Mouse (Mus musculus) embryo, embryonic 10 days (tissue): ENCODE results near the gene Epha5.

ENCODE experiments used
- DNase-seq: peaks from one replicate; pipeline ENCODE4 v3.0.0-alpha.2; 2015; ENCODE audit warnings: low spot score

Epha5 gene

DNA sequence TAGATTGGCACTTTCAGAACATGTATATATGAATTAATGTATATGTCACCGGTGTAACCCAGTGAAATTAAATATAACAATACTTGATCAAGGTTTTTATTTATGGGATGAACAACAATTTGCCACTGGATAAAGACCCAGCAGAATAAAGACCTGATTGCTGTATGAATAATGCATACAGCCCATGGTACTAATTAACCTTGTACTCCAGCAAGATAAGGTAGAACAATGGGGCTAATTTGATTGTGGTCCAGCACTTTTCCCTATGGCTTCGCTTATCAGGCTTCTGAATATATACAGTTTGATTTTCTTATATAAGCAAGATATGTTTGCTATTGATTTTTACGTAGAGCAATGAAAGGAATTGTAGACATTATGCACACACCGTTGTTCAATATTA lies 103.6 kb downstream of the Epha5 start:
- no peak for DNase-seq

DNA sequence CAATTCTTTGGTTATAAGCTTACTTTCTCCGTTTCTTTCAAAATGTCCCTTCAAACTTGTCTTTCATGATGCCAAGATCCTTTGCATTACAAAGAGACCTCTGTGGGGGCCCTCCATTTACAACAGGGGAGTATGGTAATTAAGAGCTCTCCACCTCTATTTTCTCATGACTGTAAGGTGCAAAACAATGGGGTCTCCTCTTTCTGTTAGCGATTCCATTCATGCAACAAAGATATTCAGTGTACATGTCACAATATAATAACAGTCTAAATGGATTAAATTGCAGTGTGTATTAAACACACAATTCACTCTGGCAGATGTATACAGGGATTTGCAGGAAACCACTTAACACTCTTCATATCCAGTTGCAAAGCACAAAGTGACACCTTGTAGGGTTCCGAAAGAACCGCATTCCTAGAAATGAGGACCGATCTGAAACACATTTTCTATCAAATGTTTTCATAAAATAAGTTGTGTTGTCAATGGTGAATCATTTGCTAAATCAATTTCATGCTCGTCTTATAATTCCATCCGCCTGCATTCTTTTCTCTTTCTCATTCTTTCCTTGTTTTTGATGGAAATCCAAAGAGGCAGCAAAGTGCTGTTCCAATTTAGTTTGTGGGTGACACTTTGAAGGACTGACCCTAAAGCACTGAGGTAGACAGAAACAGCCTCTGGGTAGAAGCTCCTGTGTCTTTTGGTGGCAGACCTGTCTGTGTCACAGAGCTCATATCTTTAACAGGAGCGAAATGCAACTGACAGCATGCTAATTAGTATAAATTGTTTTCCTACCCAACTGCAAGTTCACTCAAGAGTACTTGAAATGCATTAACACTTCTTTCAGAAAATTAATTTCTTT lies 118.1 kb downstream of the Epha5 start:
- no peak for DNase-seq

DNA sequence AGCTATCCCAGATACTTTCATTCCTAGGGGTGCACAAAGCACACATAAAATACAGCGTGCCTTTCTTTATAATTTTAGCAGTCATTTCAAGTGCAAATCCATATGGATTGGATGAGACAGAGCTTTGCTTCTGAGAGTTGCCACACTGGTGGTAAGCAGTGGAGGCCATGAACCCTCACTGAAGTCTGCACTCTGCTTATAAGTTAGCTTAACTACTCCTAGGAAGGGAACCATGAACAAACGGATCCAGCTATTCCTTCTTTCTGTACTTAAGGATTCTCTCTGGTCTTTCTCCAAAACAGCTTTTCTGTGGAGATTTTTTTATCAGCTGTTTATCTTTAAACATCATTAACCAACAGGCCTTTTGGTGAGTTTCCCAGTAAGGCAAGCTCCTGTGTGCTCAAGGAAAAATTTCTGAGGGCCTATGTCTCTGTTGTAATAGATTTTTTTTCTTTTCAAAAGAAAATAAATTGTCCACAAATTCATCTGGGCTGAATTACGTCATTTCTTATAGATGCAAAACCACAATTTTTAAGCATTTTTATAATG lies 127.7 kb downstream of the Epha5 start:
- no peak for DNase-seq

DNA sequence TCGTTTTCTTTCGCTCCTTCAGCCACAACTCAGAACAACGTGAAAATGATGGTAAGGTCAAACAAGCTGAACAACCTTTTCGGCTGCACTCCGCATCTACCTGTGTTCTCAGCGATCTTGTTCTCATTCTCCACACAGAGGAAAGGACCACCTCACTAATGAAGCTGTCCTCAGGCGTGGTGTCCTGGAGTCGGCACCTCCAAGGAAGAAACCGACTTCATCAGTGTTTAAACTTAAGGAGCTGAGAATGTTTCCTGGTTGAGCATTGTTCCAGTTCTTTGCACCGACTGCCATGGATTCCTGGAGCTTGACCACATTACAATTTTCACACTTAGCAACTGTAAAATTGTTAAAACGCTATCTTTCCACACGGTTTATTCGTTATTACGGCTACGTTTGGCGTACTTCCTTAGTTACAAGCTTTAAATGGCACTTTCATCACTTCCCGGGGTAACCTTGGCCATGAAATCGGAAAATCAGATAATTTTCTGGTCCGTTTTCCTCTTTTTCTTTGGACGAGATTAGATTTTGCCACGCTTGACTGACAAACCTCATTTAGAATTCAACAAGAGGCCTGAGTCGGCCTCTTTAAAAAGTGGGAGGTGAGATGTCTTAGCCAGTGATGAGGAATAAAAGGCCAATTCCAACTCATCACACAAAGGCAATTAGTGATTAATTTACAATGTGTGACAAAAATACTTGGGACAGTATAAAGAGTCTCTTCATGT lies 135.7 kb downstream of the Epha5 start:
- DNase-seq = peak; percentile 7

DNA sequence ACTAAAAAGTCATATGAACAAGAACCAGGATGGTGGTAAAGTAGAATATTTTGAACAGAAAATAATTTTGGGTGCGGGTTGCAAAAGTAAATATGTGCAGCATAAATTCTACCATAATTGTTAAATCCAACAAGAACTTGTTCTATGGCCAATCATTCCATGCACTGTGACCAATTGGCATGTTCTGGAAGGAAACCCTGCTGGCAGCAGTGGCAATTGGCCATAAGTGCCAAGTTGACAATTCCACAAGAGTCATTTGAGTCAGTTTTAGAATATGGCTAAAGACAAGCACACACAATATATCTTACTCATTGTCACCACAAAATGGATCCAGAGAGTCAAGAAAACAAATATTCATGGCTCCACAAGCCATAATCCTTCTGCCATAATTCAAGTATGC lies 140.2 kb downstream of the Epha5 start:
- DNase-seq = no peak

DNA sequence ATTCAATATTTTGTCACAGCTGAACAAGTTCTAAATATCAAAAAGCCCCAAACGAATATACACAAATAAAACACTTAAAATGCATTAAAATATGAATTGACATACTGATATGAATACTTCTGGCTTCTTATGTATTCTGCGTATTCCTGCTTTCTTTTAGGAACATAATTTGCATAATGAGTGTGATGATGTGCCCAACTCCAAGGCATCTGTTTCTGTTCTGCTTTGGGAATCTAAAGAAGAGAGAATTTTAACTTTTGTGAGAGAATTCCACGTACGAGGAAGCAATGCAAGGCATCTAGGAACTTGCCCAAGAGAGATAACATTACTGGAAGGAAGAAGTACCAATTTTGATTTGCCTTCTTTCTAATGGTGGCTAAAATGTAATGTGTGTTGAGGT lies 151.8 kb downstream of the Epha5 start:
- no peak for DNase-seq

DNA sequence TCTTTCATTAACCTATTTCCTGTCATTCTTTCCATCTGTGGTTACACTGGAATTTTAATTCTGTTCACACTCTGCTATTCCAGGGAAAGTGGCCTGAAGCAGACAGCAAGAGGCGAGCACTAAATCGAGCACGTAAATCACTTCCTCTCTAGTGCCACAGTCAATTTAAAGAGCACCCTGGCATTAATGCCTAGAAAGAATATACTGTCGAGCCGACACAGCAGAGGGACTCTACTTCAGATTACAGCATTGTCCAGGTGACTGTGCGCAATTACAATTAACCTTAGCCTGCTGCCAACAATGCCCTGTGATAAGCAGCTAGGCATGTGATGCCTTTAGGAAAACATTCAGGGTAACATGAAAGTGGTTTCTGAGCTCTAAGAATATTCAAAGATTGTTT lies 153.2 kb downstream of the Epha5 start:
- peak; percentile 4 for DNase-seq

DNA sequence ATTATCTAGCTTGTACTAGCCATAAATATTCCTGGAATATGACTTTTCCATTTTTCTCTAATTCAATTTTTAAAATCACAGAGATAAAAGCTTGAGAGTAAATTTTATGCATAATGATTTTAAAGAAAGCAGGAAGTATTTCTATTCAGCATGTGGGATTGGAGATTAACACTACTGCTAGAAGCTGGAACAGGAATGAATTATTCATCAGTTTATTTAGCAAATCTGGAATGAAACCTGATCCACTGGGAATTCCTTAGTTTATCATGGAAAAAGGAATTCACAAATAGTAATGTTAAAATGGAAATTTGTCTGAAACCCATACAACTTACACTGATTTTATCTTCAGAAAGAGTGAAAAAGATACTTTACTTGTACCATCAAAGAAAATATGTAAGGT lies 187.2 kb downstream of the Epha5 start:
- DNase-seq = no peak

DNA sequence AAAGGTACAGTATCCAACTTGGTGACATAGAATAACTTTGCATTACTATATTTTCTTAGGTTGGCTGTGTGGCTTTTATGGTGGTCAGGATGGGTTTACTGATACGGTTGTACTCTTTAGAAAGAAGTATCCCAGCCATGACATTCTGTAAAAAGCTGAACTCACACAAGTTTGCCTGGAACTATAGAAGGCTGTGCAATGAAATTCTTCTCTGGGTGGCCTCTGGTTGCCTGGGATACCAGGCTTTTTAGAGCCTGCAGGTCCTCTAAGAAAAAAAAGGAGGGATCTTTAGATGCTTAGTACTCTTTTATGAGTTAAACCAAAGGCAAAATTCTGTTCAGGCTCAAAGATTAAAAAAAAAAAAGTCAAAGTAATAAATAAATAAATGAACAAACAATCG lies 208.6 kb downstream of the Epha5 start:
- peak; percentile 32 for DNase-seq

DNA sequence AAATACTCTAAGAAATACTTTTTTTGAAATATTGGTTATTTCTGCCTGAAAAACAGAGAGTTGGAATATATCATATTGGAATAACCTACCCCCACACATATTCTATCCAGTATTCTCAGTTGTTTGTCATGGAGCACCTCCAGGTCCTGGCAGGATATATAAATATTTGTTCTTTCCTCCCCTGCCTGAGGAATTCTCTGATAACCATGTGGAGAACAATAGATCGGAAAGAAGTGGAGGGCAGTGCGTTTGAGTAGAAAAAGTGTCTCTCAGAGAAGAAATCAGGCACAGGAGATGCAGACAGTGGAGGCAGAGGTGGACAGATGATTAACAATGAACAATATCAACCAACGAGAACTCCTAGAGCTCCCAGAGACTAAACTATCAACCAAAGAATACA lies 223.8 kb downstream of the Epha5 start:
- no peak for DNase-seq

DNA sequence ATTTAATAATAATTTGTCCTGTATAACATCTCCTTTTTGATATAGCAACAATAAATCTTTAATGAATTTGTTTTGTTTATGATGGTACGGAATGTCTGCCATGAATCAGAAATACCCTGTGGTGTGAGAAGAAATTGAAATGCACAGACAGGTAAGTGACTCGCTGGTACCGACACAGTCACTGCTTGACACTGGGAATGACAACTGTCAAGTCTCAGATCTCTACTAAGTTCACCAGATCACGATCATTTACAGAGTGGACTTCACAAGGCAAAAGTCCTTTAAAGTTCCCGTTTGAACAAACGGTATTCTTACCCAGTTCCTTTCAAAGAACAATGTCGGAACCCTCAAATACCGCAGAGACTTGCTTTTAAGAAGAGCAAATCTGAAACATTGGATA lies 233.0 kb downstream of the Epha5 start:
- no peak for DNase-seq

DNA sequence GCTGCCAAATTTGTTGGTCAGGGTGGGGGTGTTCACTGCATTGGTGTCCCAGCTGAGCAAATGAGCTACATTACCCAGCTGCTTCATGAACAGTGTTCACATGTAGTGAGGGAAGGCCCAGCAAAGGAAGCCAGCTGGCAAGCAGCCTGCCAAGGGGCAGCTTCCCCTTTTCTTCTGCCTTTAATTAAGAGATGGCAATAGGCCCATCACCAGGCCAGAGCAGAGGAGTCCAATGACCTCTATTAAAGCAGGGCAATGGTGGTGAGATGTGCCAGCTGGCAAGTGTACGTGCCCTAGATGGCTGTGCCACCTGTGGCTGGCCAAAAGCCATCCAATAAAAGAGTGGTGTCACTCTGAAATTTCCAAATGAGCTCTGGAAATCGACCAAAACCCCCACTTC lies 264.1 kb downstream of the Epha5 start:
- no peak for DNase-seq

DNA sequence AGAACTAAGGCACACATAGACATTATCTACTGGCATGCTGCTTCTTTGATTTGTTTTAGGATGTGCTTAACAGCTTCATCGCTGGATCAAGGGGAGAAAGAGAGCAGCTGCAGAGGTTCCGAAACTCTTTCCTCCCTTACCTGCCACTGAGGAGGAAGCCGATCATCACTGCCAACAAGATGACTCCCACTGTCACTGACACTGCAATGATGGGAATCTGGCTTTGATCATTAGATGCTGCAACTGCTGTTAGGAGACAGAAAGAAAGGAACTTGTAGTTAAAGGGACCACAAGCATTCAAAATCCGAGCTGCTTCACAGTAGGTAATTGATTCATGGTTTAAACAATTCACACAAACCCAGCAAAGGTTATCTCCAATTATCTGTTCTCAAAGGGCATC lies 275.0 kb downstream of the Epha5 start:
- DNase-seq = no peak

DNA sequence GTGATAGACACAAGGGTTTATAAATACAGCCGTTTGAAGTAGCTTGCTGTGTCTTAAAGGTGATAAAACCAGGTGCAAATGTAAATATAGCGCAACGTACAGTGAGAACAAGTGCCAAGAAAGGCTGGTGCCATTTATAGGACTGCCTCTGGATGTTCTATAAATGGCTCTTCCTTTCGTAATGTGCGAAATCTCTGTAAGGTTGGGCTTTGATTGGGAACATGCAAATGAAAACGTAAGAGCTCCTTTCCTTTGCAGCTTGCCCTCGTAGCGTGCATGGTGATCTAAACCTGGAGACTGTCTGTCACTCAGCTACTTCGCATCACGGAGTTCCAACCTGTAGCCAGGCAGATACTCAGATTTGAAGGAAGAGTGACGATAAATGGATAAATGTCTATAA lies 321.2 kb downstream of the Epha5 start:
- DNase-seq = no peak

DNA sequence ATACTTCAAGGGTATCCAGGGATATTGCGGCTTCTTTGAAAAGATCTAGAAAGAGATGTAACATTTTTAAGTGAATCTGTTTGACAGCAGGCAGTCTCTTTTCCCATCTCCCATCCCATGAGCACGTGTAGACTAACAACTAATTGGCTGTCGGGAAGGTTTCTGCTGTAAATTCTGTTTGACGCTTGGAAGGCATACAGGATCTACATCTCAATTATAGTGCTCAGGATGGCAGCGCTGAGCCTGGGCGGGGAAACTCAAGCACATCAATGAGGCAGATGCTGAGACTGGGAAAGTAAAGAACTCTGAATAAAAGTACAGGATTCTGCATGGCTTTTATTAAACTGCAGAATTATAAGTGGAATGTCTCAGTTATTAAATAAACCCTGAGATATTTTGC lies 335.9 kb downstream of the Epha5 start:
- DNase-seq = no peak

DNA sequence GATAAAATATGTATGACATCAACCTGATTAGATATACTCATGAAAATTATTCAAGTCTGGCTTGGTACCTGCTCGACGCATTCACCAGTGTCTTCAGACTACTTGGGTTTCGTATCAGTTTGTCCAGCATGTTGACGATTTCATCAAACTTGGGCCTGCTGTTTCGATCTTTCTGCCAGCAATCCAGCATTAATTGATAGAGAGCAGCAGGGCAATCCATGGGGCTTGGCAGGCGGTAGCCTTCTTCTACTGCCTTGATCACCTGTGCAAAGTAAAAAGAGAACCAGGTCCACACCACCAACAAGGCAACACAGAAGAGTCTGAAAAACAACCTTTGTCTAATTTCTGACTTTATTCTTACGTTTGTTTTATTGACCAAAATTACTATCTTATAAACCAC lies 346.2 kb downstream of the Epha5 start:
- no peak for DNase-seq

DNA sequence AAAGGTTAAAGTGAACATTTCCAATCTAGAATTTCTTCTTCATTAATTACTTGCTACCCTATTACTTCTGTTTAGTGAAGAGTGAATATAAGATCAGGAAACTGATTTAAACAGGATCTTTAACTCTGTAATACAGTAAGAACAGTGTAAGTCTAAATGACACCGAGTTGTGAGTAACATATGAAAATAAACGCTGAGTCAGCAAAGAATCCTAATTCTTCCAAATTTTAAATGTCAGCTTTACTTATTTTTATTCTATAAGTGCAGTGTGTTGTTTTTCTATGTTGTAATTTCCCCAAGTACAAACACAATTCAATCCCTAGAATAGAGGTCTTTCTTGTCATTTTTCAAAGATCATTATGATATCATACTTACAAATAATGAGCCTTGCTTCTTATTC lies 363.3 kb downstream of the Epha5 start:
- no peak for DNase-seq

DNA sequence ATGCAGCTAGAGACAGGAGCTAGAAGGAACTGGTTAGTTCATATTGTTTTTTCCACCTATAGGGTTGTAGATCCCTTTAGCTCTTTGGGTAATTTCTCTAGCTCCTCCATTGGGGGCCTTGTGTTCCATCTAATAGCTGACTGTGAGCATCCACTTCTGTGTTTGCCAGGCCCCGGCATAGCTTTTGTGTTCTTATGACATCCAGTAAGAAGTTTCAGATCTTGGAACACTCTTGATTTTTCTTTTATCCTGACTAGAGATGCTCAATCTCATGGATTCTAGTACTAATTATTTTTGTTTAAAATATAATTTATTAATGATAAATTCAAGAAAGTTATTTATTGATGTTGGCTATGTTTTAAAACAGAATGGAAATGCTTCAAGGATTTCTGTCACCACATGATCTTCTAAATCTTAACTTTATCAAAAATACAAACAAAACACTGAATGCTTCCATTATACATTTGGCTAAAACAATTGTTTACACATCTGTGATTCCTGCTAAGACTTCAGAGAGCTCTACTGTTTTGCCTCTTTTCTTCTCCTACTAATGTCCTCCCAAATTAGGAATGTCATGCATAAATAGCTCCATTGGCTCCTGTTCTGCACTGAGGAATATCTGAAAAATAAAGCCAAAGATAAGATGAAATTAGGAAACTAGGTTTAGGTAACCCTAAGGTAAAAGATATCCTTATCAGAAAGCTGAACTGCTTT lies 379.8 kb downstream of the Epha5 start:
- DNase-seq = no peak
